Mouse (Mus musculus) natural killer cell, adult 2 months (primary cell): ENCODE measurements around the gene Ap1s1.

Experiments used
- DNase-seq, 2 experiments: peaks; one replicate each; pipeline ENCODE4 v3.0.0; 2022; ENCODE audit warnings: low spot score in 2 of 2

Ap1s1 gene

GRCm38 (mm10) chr5:137025132-137025531 is 20.8 kb downstream of the Ap1s1 start:
- peak; percentile 58 to 77 for DNase-seq

GRCm38 (mm10) chr5:137024318-137024717 is 21.6 kb downstream of the Ap1s1 start:
- no peak for DNase-seq

GRCm38 (mm10) chr5:137015913-137016312 is 30.0 kb downstream of the Ap1s1 start:
- no peak for DNase-seq

GRCm38 (mm10) chr5:137012401-137012950 is 33.5 kb downstream of the Ap1s1 start:
- no peak for DNase-seq

- no peak for DNase-seq
These were observed 35.9 kb downstream of the Ap1s1 start for GRCm38 (mm10) chr5:137009988-137010387.

- no peak for DNase-seq
These were observed 38.7 kb downstream of the Ap1s1 start for GRCm38 (mm10) chr5:137007276-137007675.

GRCm38 (mm10) chr5:137000612-137001011 is 45.3 kb downstream of the Ap1s1 start:
- DNase-seq = no peak

GRCm38 (mm10) chr5:136999449-136999848 is 46.5 kb downstream of the Ap1s1 start:
- DNase-seq = no peak

- DNase-seq = no peak
These were observed 56.1 kb downstream of the Ap1s1 start for GRCm38 (mm10) chr5:136989801-136990200.

- no peak for DNase-seq
These were observed 57.5 kb downstream of the Ap1s1 start for GRCm38 (mm10) chr5:136988420-136988819.

GRCm38 (mm10) chr5:136987934-136988271 is 58.0 kb downstream of the Ap1s1 start, which contains the start of gene Znhit1:
Gene Znhit1 (minus strand): TSS chr5:136988021.
- DNase-seq = no peak

- DNase-seq = peak in 1 of 2 experiments; percentile 22
These were observed 58.6 kb downstream of the Ap1s1 start for GRCm38 (mm10) chr5:136987138-136987933.

- peak; percentile 95 to 96 for DNase-seq
These were observed 59.2 kb downstream of the Ap1s1 start, which contains the start of gene Plod3 for GRCm38 (mm10) chr5:136986695-136987137. Gene Plod3 (plus strand): TSS chr5:136987019.
